Mouse (Mus musculus): ENCODE results near the gene Thada.

The Thada gene

GRCm38 (mm10) chr17:84148499-84149484 is 317.2 kb downstream of the Thada start:
- DNase-seq (ENCODE audit: low read depth, low spot score) = peak; percentile 94

DNA sequence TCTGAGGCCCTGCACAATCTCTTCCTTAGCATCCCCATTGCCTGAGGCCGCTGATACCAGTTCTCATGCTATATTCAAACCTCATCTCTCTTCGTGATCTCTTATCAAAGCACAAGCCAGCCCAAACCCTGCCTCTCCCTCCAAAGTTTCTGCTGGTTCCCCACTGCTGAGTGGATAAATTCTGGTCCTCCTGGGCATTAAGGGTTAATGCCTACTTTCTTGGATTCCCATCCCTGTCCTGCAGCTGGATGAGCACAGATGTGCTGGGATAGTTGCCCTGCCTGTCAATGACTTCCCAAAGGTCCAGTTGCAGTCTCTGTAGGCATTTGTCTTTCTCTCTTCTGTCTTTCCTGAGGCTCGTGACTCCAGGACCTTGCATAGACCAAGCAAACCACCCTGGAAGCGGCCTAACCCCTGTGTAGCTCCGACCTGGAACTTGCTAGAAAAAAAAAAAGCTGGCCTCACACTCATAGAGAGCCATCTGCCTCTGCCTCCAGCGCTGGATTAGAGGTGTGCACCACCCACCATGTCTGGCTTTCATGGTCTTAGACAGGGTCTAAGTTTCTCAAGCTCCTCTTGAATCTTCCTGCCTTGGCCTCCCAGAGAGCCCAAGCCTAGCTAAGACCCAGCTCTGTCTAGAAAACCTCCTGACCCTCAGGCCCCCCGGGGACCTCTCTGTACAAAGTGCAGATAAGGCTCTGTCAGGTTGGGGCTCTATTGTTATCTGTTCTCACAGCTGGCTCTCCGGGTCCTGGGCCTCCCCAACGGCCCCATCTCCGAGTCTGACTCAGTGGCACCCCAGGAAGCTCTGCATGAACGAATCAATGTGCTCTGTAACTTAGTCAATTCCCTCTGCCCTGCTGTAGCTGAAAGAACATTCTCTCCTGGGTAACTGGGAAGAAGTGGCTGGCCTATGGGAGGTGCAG is 318.6 kb downstream of the Thada start:
- no peak for DNase-seq (ENCODE audit: low read depth, low spot score)

- no peak for DNase-seq (ENCODE audit: low read depth, low spot score)
Observed at GRCm38 (mm10) chr17:84146458-84147182, 319.4 kb downstream of the Thada start.

- peak; percentile 20 for DNase-seq (ENCODE audit: low read depth, low spot score)
Observed at GRCm38 (mm10) chr17:84145826-84146287, 320.1 kb downstream of the Thada start.

DNA sequence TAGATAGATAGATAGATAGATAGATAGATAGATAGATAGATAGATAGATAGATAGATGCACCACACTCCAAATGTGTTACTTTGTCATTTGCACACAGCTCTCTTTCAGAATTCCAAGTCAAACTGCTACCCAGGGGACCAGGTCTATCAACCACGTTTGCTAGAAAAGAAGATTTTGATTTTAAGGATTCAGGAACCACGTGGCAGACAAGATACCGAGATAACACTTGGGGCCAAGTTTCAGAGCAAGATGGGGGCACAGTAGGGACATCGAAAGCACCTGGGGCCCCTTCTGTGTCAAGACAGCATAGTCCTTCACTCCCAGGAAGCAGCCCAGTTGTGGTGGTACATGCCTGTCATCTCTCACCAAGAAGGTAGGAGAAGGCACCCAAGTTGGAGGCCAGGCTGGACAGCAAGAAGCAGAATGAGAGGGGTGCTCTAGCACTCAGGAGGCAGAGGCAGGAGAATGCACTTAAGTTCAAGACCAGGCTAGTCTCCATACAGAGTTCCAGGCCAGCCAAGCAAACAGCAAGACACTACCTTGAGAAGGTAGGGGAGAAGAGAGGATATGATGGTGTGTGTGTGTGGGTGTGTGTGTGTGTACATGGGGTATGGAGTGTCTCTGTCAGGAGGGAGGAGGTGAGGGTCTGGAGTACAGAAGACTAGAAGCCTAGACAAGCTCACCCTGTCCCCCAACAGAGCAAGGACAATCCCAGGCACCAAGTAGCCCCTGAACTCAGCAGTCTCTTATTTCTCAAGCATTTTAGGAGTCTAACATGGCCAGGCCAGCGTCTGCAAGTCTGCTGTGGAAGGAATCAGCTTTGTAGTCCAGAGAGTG is 321.0 kb downstream of the Thada start:
- no peak for DNase-seq (ENCODE audit: low read depth, low spot score)

DNA sequence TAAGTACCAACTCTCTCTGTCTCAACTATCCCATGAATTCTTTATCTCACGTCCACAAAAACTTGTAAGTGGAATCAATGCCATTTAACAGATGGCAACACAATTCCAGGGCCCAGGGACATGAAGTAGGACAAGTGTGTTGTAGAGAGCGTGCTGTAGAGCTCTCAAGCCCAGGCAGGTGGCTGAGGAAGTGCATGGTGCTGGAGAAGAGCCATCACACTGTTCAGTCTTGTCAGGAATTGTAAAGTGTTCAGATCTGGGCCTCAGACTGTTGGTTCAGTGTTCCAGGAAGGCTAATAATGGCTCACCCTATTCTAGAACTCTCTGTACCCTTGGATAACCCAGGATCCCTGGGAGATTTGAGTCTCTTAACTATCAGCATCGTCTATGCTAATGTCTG is 321.9 kb downstream of the Thada start:
- DNase-seq (ENCODE audit: low read depth, low spot score) = no peak

DNA sequence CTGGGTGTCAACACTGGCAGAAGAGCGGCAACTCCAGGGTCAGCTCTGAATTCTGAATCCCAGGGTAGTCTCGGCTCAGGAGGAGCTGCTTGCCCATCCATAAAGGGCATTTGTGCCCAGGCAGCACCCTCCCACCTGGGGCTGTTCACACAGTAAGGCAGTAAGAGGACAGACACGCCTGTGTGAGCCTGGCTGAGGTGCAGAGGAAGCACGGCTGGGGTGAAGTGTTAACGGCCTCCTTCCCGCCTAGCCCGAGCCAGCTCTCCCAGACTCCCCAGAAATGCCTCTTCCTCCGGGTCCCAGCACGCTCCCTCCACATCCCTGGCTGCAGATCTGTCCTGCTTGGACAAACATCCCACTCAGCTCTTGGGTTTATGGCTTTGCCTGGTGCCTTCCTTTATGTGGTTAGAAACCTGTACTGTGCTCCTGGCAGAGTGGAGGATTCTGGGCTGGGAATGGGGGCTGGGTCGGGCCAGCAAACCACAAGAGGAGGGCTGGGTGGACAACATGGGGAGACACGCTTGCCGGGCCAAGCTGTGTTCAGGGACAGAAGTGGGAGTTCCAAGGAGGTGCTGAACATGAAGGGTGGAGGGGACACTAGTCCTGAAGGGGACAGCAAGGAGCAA is 322.7 kb downstream of the Thada start:
- no peak for DNase-seq (ENCODE audit: low read depth, low spot score)

DNA sequence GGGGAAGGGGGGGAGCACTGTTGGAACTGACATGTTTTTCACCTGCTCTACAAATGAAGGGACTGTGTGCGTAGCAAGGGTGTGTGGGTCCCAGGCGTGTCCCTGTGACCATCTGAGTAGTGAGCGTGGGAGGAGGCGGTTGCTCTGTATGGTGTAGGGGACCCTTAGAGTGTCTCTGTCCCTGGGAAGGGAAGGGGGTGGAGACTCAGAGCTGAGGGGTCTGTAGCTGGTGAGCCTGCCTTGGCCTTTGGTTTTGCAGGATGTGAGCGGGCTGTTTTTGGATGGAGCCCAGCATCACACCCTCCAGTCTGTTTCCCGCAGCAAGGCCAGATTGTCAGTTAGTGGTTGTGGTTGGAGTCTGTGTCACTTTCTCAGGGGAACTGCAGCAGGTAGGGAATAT is 324.3 kb downstream of the Thada start:
- no peak for DNase-seq (ENCODE audit: low read depth, low spot score)

- peak; percentile 65 for DNase-seq (ENCODE audit: low read depth, low spot score)
Observed at GRCm38 (mm10) chr17:84140822-84141507, 325.0 kb downstream of the Thada start.
